Mouse (Mus musculus): Measurements from ENCODE around the gene Skiv2l.
"Not testable (repeated sequence)": the region's sequence is repeated elsewhere in the genome, so short reads cannot be mapped to it uniquely, and the experiment has no call there.

Skiv2l gene

DNA sequence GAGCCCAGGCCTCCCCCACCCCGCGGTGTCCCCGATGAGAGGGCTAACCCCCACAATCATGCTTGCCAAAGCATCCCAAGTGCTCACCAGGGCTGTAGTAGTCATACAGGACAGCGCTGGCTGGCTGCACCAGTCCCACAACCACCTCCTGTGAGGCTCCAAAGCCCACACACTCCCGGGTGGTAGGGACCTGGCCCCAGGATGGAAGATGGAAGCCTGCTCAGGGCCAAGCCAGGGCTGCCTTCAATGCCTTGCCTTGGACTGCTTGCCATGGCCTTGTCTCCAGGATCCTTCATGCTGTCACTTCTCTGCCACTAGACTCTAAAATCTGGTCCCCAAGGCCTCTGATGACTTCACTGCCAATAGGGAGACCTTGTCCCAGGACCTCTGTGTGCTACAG lies 39.6 kb downstream of the Skiv2l start:
- not testable (repeated sequence) for DNase-seq

DNA sequence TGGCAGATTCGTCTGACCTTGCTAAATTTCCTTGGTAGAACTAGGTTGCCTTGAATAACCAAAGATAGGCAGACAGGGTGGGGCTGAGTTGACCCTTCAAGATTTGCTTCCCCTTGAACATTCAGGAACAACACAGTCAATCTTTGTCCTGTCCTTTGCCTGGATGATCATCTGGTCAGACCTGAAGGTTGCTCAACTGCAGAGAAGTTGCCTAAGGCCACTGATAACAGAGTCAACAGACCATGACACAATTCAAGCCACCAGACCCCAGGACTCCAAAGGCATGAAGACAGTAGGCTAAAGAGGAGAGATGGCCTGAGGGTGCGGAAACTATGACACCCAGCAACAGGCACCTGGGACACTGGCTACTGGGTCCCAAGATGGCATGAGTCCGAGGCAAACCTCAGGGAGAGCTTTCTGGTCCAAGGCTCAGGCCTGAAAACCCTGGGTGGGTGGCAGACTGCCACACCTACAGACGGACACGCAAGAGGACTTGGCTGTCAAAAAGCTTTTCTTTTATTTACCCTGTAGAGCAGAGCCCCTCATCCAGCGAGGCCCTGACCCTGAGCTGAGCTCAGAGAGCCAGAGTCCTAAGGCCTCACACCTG lies 41.3 kb downstream of the Skiv2l start:
- DNase-seq: no peak

- DNase-seq: no peak
These were observed 42.8 kb downstream of the Skiv2l start for GRCm38 (mm10) chr17:34807176-34807575.

- no peak for DNase-seq
These were observed 45.0 kb downstream of the Skiv2l start for GRCm38 (mm10) chr17:34804871-34805562.

- not testable (repeated sequence) for DNase-seq
These were observed 45.7 kb downstream of the Skiv2l start, which contains the start of gene Cyp21a1 for GRCm38 (mm10) chr17:34804301-34804700. Cyp21a1 (minus strand) TSS chr17:34804561.

- DNase-seq: not testable (repeated sequence)
These were observed 46.6 kb downstream of the Skiv2l start for GRCm38 (mm10) chr17:34803367-34803766.

DNA sequence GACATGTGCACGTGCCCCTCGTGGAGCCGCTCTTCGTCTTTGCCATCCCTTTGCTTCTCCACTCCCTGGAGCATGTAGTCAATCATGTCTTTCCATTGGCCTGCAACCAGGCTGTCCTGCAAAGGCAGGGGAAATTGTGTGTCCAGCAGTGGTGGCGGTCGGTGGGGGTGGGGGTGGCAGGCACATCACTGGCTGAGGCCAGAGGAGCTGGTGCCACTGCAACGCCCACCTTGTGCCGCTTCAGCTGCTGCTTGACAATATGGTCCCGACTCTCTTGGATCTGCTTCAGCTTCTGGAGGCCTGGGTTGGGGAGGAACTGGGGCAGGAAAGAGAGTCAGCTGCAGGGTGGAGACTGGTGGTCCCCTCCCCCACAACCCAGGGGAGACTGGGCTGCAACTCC lies 47.3 kb downstream of the Skiv2l start:
- DNase-seq: not testable (repeated sequence)

DNA sequence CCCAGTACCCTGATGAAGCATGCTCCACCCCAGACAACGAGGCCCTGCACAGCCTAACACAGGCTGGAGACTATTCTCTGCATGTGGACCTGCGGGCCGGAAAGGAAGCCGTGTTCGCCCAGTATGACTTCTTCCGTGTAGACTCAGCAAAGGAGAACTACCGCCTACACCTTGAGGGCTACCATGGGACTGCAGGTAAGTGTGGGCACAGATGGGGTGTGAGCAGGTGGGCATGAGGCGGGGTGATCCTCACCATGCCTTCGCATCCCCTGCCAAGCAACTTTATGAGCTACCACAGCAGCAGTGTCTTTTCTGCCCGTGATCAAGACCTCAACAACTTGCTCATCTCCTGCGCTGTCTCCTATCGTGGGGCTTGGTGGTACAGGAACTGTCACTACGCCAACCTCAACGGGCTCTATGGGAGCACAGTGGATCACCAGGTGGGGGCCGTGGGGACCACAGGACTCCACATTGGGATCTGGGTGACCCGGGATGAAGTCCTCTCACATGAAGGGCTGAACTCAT lies 49.2 kb downstream of the Skiv2l start:
- DNase-seq: not testable (repeated sequence)

DNA sequence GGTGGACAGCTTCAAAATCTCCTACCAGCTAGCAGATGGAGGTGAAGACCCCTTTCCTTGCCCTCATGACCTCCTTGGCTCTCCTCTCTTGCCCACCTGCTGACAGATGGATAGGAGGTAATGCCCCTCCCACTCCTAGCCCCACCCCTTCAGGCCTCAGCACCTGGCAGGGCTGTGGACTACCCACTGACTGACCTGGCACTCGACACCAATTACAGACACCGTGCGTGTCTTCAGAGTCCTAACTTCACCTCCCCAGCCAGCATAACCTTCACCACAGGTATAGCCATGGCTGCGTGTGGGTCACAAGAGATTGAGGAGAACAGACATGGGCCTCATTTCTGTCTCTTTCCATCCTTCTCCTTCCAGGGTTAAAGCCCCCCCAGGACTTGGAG lies 50.5 kb downstream of the Skiv2l start:
- DNase-seq: no peak

DNA sequence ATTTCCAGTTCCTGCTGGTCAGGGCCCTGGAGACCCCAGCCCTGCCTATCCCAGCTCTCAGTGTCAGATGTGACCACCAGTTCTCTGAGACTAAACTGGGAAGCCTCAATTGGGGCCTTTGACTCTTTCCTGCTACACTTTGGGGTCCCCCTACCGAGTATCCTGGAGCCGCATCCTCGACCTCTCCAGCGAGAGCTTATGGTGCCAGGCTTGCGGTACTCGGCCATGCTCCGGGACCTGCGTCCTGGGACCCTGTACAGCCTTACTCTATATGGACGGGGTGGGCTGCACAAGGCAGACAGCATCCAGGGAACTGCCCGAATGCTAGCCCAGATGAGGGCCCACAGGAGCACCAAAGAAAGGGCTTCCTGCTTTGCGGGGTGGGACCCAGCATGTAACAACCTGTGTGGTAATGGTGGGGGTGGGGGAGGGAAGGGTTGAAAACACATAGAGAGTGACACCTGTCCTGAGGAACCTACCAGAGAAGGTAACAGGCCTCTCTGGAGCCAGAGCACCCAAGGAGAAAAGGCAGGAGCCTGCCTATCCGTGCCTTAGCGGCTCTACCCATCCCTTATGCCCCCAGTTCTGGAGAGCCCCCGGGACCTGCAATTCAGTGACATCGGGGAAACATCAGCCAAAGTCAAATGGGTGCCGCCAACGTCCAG lies 51.0 kb downstream of the Skiv2l start:
- DNase-seq: no peak

DNA sequence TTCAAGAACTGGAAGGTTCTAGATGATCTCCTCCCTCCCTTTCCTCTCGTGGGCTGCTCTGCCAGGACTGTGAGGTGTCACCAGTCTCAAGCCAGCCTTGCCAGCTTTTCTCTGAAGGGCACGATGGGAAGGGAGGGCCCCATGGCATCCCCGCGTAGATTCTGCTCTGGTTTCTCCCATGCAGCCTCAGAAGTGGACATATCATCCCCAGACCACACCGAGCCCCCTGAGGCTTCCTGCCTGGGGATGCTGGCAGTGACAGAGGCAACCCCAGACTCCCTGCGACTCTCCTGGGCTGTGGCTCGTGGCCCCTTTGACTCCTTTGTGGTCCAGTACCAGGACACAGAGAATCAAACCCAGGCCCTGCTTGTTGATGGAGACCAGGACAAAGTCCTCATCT lies 51.9 kb downstream of the Skiv2l start:
- not testable (repeated sequence) for DNase-seq

DNA sequence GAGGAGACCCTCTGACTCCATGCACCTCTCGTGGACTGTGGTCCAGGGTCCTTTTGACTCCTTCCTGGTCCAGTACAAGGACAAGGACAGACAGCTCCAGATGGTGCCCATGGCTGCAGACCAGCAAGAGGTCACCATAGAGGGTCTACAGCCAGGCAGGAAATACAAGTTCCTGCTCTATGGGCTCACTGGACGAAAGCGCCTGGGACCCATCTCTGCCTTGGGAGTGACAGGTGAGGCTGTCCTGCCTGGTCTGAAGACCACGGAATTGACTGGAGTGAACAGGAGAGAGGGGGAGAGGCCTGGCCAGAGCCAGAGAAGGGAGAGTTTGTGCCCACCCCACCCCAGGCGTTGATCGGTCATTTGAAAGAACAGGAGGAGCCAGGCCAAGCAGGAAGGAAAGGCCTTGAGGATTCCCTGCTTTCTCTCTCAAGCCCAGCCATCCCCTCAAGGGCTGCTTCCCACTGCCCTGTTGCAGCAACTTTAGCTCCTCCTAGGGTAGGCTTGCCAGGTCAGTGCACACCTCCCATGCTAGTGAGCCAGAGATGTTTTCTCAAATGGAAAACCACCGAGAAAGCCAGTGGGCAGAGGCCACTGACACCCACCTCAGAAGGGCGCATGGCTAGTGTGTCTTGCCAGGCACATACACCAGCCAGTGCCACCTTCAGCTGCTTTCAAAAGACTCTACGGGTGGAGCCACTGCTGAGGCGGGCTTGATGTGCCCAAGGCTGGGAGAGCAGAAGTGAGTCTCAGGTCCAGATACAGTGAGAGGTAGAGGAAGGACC lies 52.6 kb downstream of the Skiv2l start:
- DNase-seq: not testable (repeated sequence)

DNA sequence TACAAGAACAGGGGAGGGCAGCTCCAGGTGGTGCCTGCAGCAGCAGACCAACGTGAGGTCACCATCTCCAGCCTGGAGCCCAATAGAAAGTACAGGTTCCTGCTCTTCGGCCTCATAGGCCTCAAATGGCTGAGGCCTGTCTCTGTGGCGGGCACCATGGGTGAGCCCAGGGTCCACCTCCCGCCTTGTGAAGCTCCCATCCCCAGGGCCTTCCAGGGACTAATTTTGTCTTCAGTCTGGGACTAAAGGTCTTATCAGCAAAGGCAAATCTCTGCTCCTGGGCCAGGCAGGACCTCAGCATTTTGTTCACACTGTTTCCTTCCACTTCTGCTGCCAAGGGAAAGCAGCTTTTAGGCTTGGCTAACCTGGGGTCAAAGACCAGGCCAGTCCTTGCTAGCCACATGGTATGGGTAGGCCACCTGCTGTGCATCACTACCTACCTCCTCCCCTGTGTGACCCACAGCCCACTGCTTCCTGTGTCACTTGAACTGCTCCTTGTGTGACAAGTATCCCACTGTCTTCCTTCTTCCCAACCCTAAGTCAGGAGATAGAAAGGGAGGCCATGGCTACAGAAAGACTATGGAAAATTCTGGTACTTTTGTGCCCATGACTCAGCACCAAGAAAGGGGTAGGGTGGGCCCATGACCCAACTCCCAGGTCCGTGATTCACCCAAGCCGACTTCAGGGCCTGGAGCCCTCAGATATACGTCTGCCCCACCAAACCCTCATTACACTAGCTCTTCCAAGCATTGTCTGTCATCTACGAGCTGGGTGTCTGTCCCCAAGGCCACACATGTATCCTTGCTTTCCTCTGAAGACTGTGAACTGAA lies 53.5 kb downstream of the Skiv2l start:
- no peak for DNase-seq

- DNase-seq: no peak
These were observed 54.4 kb downstream of the Skiv2l start for GRCm38 (mm10) chr17:34795633-34796032.

GRCm38 (mm10) chr17:34795016-34795415 lies 55.0 kb downstream of the Skiv2l start:
- DNase-seq: no peak
